In the genomic region with DNA sequence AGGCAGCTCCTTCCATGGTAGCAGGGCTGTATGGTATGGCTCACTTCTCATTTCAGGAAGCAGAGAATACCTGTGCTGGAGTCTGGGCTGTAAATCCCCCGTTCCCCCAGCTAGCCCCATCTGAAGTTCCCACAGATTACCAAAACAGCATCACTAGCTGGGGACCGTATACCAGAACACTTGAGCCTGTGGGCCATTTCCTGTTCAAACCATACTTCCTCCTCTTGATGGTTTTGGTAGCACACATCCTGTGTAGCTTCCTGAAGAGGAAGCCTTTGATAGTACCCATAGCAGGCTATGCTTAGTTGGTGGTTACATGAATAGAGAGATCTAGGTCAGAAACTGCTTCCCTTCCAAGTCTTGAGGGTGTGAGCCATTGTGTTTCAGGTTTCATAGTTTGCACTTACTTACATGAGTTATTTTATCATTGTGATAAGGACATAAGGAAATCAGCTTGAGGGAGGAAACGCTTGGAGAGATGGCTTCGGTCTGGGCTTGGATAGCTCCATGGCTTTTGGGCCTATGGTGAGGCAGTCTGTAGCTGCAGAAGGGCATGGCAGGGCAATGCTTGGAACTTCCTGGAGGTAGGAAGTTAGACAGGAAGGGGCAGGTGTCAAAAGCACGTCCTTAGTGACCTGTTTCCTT, we compare ENCODE assay signal across 9 mouse cellular contexts. TPM values are rescaled to one million over a fixed set of nuclear protein-coding genes. Genes with fewer than 3 reads are reported as not detected.
DNase-seq lines count a peak whose midpoint lies in the region; ATAC-seq and TF ChIP-seq lines count a peak whose summit lies in the region.
"Had no signal": no experiment of that assay in that cellular context is flagged by ENCODE, and none has a peak within 500 bp of the region (broad histone marks: within the 10 kb centered on the region; RNA-seq: fewer than 3 reads in every experiment).

No protein-coding gene starts in this region.

- H3K4me1 ChIP-seq in heart, adult 2 months (ENCODE audit: control insufficient read depth, insufficient read depth, low read length): peaks cover 8% of the 10 kb centered on the region
- peaks cover 10 to 15% of the 10 kb centered on the region in 2 experiments for H3K4me1 ChIP-seq in heart, embryonic 14.5 days (ENCODE audit: control insufficient read depth in 2 of 2, insufficient read depth in 2 of 2, low read length in 2 of 2)

- H3K9ac ChIP-seq in heart, adult 2 months (ENCODE audit: low read depth, low read length): no peak overlapping the region
- no peak overlapping the region for H3K9ac ChIP-seq in heart, embryonic 14.5 days (ENCODE audit: low read length)

- peak overlapping the region; percentile 37 for H3K27ac ChIP-seq in heart, adult 2 months
- H3K27ac ChIP-seq in heart, embryonic 14.5 days (replicated peaks in 1 of 2; ENCODE audit: control insufficient read depth in 1 of 2, insufficient read depth in 1 of 2, low read depth in 2 of 2, low read length in 2 of 2): peak overlapping the region; percentile 51 to 69
- H3K27ac ChIP-seq in macrophage: 0 out of 2 replicates have a peak overlapping the region, but pooled peaks have one; percentile 4

- TF ChIP-seq POLR2A in heart, adult 2 months (IDR thresholded peaks at IDR 0.05; ENCODE audit: insufficient read depth, low read depth, low read length): no peak

- no peak overlapping the region for H3K4me2 ChIP-seq in heart, embryonic 14.5 days (ENCODE audit: low read length)

- 37% methylated on average over 5 of the region's 5 CpGs for WGBS in heart, adult 2 months
- 63% methylated on average over 5 of the region's 5 CpGs for WGBS in heart, embryonic 14.5 days
- 18% methylated on average over 5 of the region's 5 CpGs for WGBS in macrophage (ENCODE audit: missing documents)

- H3K27me3 ChIP-seq in heart, adult 2 months (ENCODE audit: control insufficient read depth, insufficient read depth, low read length): no peaks in the 10 kb centered on the region
- H3K27me3 ChIP-seq in heart, embryonic 14.5 days (ENCODE audit: control insufficient read depth, insufficient read depth, low read length): no peaks in the 10 kb centered on the region

- 0 out of 2 replicates have a peak, but pooled peaks have one; percentile 22 for ATAC-seq in heart, embryonic 14.5 days (ENCODE audit: insufficient number of reproducible peaks, insufficient read depth, low FRiP score, low read depth)
- ATAC-seq: forebrain, embryonic 14.5 days had no signal

- no peak for TF ChIP-seq EP300 in heart, adult 2 months (IDR thresholded peaks at IDR 0.05; ENCODE audit: insufficient read depth, low read depth, low read length)

- no peak overlapping the region for H3K4me3 ChIP-seq in heart, adult 2 months
- H3K4me3 ChIP-seq in heart, embryonic 14.5 days (ENCODE audit: control insufficient read depth in 1 of 2, insufficient read depth in 1 of 2, low read depth in 1 of 2, low read length in 2 of 2): no peak overlapping the region
- H3K4me3 ChIP-seq in macrophage (ENCODE audit: inconsistent target): no peak overlapping the region

- H3K9me3 ChIP-seq in heart, embryonic 14.5 days (ENCODE audit: control insufficient read depth, low read length): no peaks in the 10 kb centered on the region

- peak in 1 of 2 experiments; percentile 36 for DNase-seq in heart, adult 2 months
- DNase-seq in heart, postnatal 25 days (ENCODE audit: low spot score): no peak
- DNase-seq in 416B (ENCODE audit: low read depth): peak; percentile 97
- DNase-seq in adrenal gland, postnatal 25 days: no peak
- DNase-seq in right cerebral cortex, postnatal 14 days: no peak
- no peak for DNase-seq in MN1 (ENCODE audit: low spot score)

- intact Hi-C loops in heart, adult 2 months (cut with DNase I): no loop called here
- intact Hi-C loops in heart, postnatal 25 days (cut with DNase I): no loop called here

- no peak for TF ChIP-seq CTCF in heart, adult 2 months (IDR thresholded peaks at IDR 0.05)

- no peaks in the 10 kb centered on the region; the same call in 1 of the 2 replicates for H3K36me3 ChIP-seq in heart, adult 2 months (ENCODE audit: control insufficient read depth, insufficient read depth, low read length)
- no peaks in the 10 kb centered on the region for H3K36me3 ChIP-seq in heart, embryonic 14.5 days (ENCODE audit: control insufficient read depth, insufficient read depth, low read length)
- H3K36me3 ChIP-seq in macrophage (ENCODE audit: inconsistent target): no peaks in the 10 kb centered on the region

- H3K79me2 ChIP-seq in heart, adult 2 months (replicated peaks; ENCODE audit: control insufficient read depth, insufficient read depth, low read length): 0 out of 2 replicates have a peak, but pooled peaks cover 5% of the 10 kb centered on the region
- H3K79me2 ChIP-seq in macrophage (ENCODE audit: inconsistent target): no peaks in the 10 kb centered on the region

RNA-seq across cellular contexts. Expression of a gene that starts 7.4 kb away (rescaled TPM):
- 10 to 100 TPM; 17.8 to 19.6 TPM for total RNA-seq in heart, adult 2 months (2021)
- polyA plus RNA-seq in heart, adult 2 months (2012; rRNA removed): 32.2 and 37.0 TPM in 2 replicates
- 10 to 100 TPM; 20.9 to 24.7 TPM for total RNA-seq in heart, postnatal 25 days (2021)
- polyA plus RNA-seq in heart, embryonic 14.5 days (2014; fragmentation: Nextera tagmentation; extraction: Ambion mirVana): 6.7 and 7.3 TPM in 2 replicates
- 10 to 100 TPM in 1 of 26 experiments, 1 to 10 TPM in 25; 1.3 to 10.7 (median 4.9) TPM for total RNA-seq in macrophage (2018; cell fraction: chromatin; rRNA removed)
- total RNA-seq in macrophage (2018; cell fraction: cytosol; rRNA removed): 1 to 10 TPM in 23 of 26 experiments, under 1 TPM in 3; 0.84 to 3.3 (median 1.7) TPM
- total RNA-seq in macrophage (2018; cell fraction: nucleus; rRNA removed): 1 to 10 TPM; 1.1 to 8.8 (median 2.6) TPM
- 0.66 to 3.8 TPM (median 1.1 TPM) in 3 replicates for polyA plus RNA-seq in macrophage (2018)
- 34.8 and 52.2 TPM in 2 replicates for total RNA-seq in adrenal gland, postnatal 25 days (2021)

RNA-seq across cellular contexts. Expression of a gene that starts 42.4 kb away (rescaled TPM):
- 10 to 100 TPM; 51.3 to 85.7 TPM for total RNA-seq in heart, adult 2 months (2021)
- polyA plus RNA-seq in heart, adult 2 months (2012; rRNA removed): 27.8 and 72.8 TPM in 2 replicates
- 100 to 1,000 TPM; 168 to 194 TPM for total RNA-seq in heart, postnatal 25 days (2021)
- 48.6 and 57.2 TPM in 2 replicates for polyA plus RNA-seq in heart, embryonic 14.5 days (2014; fragmentation: Nextera tagmentation; extraction: Ambion mirVana)
- 100 to 1,000 TPM in 19 of 26 experiments, 10 to 100 TPM in 7; 17.1 to 870 (median 238) TPM for total RNA-seq in macrophage (2018; cell fraction: chromatin; rRNA removed)
- total RNA-seq in macrophage (2018; cell fraction: cytosol; rRNA removed): 1,000 to 10,000 TPM in 3 of 26 experiments, 100 to 1,000 TPM in 23; 115 to 1,267 (median 399) TPM
- total RNA-seq in macrophage (2018; cell fraction: nucleus; rRNA removed): 1,000 to 10,000 TPM in 1 of 26 experiments, 100 to 1,000 TPM in 24, 10 to 100 TPM in 1; 68.9 to 1,011 (median 406) TPM
- 327 to 500 TPM (median 495 TPM) in 3 replicates for polyA plus RNA-seq in macrophage (2018)
- 37.9 and 42.6 TPM in 2 replicates for total RNA-seq in adrenal gland, postnatal 25 days (2021)

Comparison
In these comparisons a context has a peak if more than half of its experiments do, and no peak if none do; other contexts are left out.
1. H3K27ac ChIP-seq: peak in every context shown above with its lines; median percentile 60 in heart, embryonic 14.5 days; 37 in heart, adult 2 months; 4 in macrophage.